Mouse (Mus musculus) gastrocnemius, postnatal 36 days (tissue): ENCODE data around the gene Vmn2r102. TPM values are rescaled to one million over a fixed set of nuclear protein-coding genes. Genes with fewer than 3 reads are reported as not detected.

Source experiments
- DNase-seq, 2 experiments: peaks; one replicate each; pipeline ENCODE4 v3.0.0; 2022
- intact Hi-C: fragments of 180-260 bp; cut with DNase I; formaldehyde crosslinking; loops from one replicate; pipeline ENCODE4 v1.15.1; 2025
- long read RNA-seq, 2 experiments: library from polyadenylated mRNA; stranded (forward); transcript quantifications; one replicate each; pipeline ENCODE4 v2.0.0; 2021
- total RNA-seq, 2 experiments: library from RNA; stranded (reverse); gene quantifications; 2 replicates each; pipeline ENCODE4 v1.2.3; 2021

The Vmn2r102 gene
- total RNA-seq, result not detected
- long read RNA-seq, experiment 1, result 0 reads
- long read RNA-seq, experiment 2, result 0 reads

GRCm38 (mm10) chr17:19660028-19660427, at the start of gene Vmn2r102:
TSS of gene Vmn2r102 (plus strand) at chr17:19660328.
- intact Hi-C loops, result no loop called here
- no peak for DNase-seq

GRCm38 (mm10) chr17:19629328-19629727, 30.8 kb upstream of the Vmn2r102 start:
- intact Hi-C loops, result no loop called here

GRCm38 (mm10) chr17:19658447-19658846, 1.7 kb upstream of the Vmn2r102 start:
- no peak for DNase-seq
- intact Hi-C loops, result no loop called here

More at GRCm38 (mm10) chr17:19629328-19629727, 30.8 kb upstream of the Vmn2r102 start:
- DNase-seq, result no peak

GRCm38 (mm10) chr17:19692062-19692461, 31.9 kb downstream of the Vmn2r102 start:
- no peak for DNase-seq
- intact Hi-C loops, result no loop called here

Other genes starting within 250 kb of the Vmn2r102 start
- gene Vmn2r100, start 155.6 kb upstream of the Vmn2r102 start, total RNA-seq, result not detected
- not detected for gene Vmn2r101, start 83.1 kb upstream of the Vmn2r102 start, total RNA-seq
- gene Vmn2r103, start 113.0 kb downstream of the Vmn2r102 start, total RNA-seq, result not detected